Mouse (Mus musculus): ENCODE data around the gene Coq10b. TPM values are rescaled to one million over a fixed set of nuclear protein-coding genes. Genes with fewer than 3 reads are reported as not detected.

The Coq10b gene
- total and polyA plus RNA-seq, 3 experiments = 4.7 to 50.3 (median 48.2) TPM

DNA sequence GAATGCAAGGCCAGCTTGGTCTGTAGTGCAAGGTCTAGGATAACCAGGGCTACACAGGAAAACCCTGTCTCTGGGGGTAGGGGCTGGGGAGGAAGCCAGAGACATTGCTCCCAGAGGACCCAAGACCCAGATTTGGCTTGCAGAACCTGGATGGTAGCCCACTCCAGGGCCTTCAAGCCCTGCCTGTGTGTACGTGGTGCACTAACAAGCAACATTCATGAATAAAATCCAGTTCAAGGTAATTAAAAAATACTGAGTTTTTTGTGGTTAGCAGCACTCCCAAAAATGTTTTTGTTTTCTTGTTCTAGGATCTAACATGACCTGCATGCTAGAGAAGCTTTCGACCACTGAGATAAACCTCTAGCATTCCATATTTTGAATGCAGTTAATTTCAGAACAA lies 39.5 kb downstream of the Coq10b start:
- TF ChIP-seq POLR2AphosphoS5 (IDR thresholded peaks at IDR 0.05; ENCODE audit: insufficient replicate concordance, low read depth, low read length) (no peak), GATA1 (IDR thresholded peaks at IDR 0.05; ENCODE audit: borderline replicate concordance, low read length) (no peak), CTCF (IDR thresholded peaks at IDR 0.05; ENCODE audit: low read depth, low read length) (no peak), TAL1 (conservative IDR thresholded peaks at IDR 0.05; ENCODE audit: low read depth, low read length) (no peak), GATA2 (IDR thresholded peaks at IDR 0.05; ENCODE audit: borderline replicate concordance, low read depth, low read length) (no peak)
- Histone ChIP-seq H3K27me3 (ENCODE audit: insufficient read depth, low read length) (no peaks in the 10 kb centered on the region), H3K4me3 (ENCODE audit: low read depth, low read length) (no peak overlapping the region; the same call in 1 of the 2 replicates), H3K4me1 (ENCODE audit: insufficient read depth, low read depth, low read length) (peaks cover 44% of the 10 kb centered on the region), H3K36me3 (replicated peaks) (peaks cover 41% of the 10 kb centered on the region), H3K9me3 (replicated peaks) (no peaks in the 10 kb centered on the region)
- DNase-seq (ENCODE audit: low spot score) = no peak
- ATAC-seq (ENCODE audit: extremely low read depth, insufficient number of reproducible peaks, low FRiP score, poor library complexity, severe bottlenecking) = no peak

DNA sequence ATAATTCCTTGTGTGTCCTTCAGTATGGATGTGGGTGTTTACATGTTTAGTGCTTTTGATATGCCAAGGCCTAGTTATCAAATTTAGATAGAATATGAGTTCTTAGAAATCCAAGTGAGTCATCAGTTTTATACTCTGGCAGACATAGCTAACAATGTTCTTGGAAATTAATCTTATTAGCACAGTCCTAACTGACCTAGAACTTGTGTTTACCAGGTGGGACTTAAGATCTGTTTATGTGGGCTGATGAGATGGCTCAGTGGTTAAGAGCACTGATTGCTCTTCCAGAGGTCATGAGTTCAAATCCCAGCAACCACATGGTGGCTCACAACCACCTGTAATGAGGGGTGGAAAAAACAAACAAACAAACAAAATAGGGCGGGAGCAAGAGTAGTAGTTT lies 39.9 kb downstream of the Coq10b start:
- Histone ChIP-seq H3K4me1 (ENCODE audit: insufficient read depth, low read depth, low read length) (peaks cover 46% of the 10 kb centered on the region), H3K4me3 (ENCODE audit: low read depth, low read length) (no peak overlapping the region), H3K9me3 (replicated peaks) (no peaks in the 10 kb centered on the region), H3K36me3 (replicated peaks) (peaks cover 41% of the 10 kb centered on the region), H3K27me3 (ENCODE audit: insufficient read depth, low read length) (no peaks in the 10 kb centered on the region)
- TF ChIP-seq CTCF (IDR thresholded peaks at IDR 0.05; ENCODE audit: low read depth, low read length) (no peak), GATA1 (IDR thresholded peaks at IDR 0.05; ENCODE audit: borderline replicate concordance, low read length) (no peak), TAL1 (conservative IDR thresholded peaks at IDR 0.05; ENCODE audit: low read depth, low read length) (peak; percentile 18; the same call in 1 of the 2 replicates), GATA2 (IDR thresholded peaks at IDR 0.05; ENCODE audit: borderline replicate concordance, low read depth, low read length) (no peak), POLR2AphosphoS5 (IDR thresholded peaks at IDR 0.05; ENCODE audit: insufficient replicate concordance, low read depth, low read length) (no peak)
- no peak for ATAC-seq (ENCODE audit: extremely low read depth, insufficient number of reproducible peaks, low FRiP score, poor library complexity, severe bottlenecking)
- DNase-seq (ENCODE audit: low spot score) = no peak

DNA sequence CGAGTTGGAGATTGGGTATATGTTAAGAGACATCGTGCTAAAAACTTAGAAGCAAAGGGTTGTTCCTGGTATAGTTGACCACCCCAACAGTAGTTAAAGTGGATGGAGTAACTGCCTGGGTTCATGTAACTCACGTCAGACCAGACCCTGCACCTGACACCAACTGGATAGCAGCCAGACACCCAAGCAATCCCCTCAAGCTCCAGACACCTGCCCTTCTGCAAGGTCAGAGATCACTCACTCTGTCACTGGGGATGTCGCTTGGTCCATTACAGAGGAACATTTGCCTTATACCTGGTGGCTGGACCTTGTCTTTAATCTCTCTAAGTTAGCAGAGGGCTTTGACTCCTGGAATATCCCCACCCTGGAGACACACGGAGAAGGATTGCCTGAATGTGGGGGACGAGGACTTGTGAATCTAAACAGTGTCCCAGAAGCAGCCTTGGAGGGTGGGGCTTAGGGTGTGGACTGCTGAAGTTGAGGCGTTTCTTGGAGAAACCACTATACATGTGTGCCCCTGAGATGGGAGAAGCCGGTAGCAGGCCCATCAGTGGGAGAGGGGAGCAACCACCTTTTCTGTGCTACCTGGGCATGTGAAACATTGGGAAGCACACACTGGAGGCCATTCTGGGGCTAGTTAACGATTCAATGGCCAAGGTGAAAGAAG lies 54.5 kb downstream of the Coq10b start:
- no peak for TF ChIP-seq GATA1 (IDR thresholded peaks at IDR 0.05; ENCODE audit: borderline replicate concordance, low read length)
- no peak for TF ChIP-seq CTCF (IDR thresholded peaks at IDR 0.05; ENCODE audit: low read depth, low read length)
- TF ChIP-seq GATA2 (IDR thresholded peaks at IDR 0.05; ENCODE audit: borderline replicate concordance, low read depth, low read length) = no peak
- no peak for TF ChIP-seq TAL1 (conservative IDR thresholded peaks at IDR 0.05; ENCODE audit: low read depth, low read length)
- no peak for TF ChIP-seq POLR2AphosphoS5 (IDR thresholded peaks at IDR 0.05; ENCODE audit: insufficient replicate concordance, low read depth, low read length)
- Histone ChIP-seq H3K4me1 (ENCODE audit: insufficient read depth, low read depth, low read length) (peaks cover 37% of the 10 kb centered on the region), H3K27me3 (ENCODE audit: insufficient read depth, low read length) (peaks cover 3% of the 10 kb centered on the region), H3K4me3 (ENCODE audit: low read depth, low read length) (peak overlapping the region; percentile 17; the same call in 1 of the 2 replicates), H3K9me3 (replicated peaks) (no peaks in the 10 kb centered on the region), H3K36me3 (replicated peaks) (no peaks in the 10 kb centered on the region)
- ATAC-seq (ENCODE audit: extremely low read depth, insufficient number of reproducible peaks, low FRiP score, poor library complexity, severe bottlenecking) = no peak
- no peak for DNase-seq (ENCODE audit: low spot score)

DNA sequence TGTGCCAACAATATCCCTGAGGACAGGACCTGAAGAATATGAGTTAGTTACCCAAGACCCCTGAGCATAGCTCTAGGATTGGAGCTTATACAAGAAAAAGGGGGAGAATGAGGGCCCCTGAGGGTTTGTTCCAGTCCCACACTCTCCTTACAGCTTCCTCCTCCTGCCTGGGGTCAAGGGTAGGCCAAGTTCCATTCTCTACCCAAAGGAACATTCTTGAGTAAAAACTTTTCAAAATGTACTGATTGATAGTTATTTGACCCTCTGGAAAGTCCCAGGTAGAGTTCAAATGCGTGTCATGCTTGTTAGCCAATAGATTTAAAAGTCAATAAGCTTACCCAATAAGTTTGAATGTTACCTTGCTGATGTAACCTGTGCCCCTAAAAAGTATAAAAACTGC lies 55.1 kb downstream of the Coq10b start:
- TF ChIP-seq GATA1 (IDR thresholded peaks at IDR 0.05; ENCODE audit: borderline replicate concordance, low read length) = no peak
- no peak for TF ChIP-seq GATA2 (IDR thresholded peaks at IDR 0.05; ENCODE audit: borderline replicate concordance, low read depth, low read length)
- TF ChIP-seq TAL1 (conservative IDR thresholded peaks at IDR 0.05; ENCODE audit: low read depth, low read length) = no peak
- TF ChIP-seq CTCF (IDR thresholded peaks at IDR 0.05; ENCODE audit: low read depth, low read length) = no peak
- TF ChIP-seq POLR2AphosphoS5 (IDR thresholded peaks at IDR 0.05; ENCODE audit: insufficient replicate concordance, low read depth, low read length) = no peak
- H3K36me3 ChIP-seq (replicated peaks) = no peaks in the 10 kb centered on the region
- H3K9me3 ChIP-seq (replicated peaks) = no peaks in the 10 kb centered on the region
- ATAC-seq (ENCODE audit: extremely low read depth, insufficient number of reproducible peaks, low FRiP score, poor library complexity, severe bottlenecking) (no peak), DNase-seq (ENCODE audit: low spot score) (no peak)
- no peak overlapping the region; the same call in 1 of the 2 replicates for H3K4me3 ChIP-seq (ENCODE audit: low read depth, low read length)
- H3K4me1 ChIP-seq (ENCODE audit: insufficient read depth, low read depth, low read length) = peaks cover 43% of the 10 kb centered on the region
- H3K27me3 ChIP-seq (ENCODE audit: insufficient read depth, low read length) = peaks cover 3% of the 10 kb centered on the region

DNA sequence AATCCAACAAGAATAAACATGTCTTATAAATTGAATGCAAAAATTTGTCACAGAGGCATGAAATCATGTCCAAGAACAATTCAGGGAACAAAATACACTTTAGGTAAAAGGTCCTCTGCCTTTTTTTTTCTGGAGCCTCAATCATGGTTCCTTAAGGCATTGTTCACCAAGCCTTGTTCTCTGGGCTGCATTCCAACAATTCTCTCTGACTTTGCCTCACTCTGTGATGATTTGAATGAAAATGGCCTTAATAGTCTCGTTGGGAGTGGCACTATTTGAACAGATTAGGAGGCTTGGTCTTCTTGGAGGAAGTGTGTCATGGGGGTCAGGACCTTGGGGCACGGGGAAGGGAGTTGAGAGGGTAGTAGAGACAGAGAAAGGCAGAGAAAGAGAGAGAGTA lies 55.9 kb downstream of the Coq10b start:
- ATAC-seq (ENCODE audit: extremely low read depth, insufficient number of reproducible peaks, low FRiP score, poor library complexity, severe bottlenecking) = no peak
- no peak for DNase-seq (ENCODE audit: low spot score)
- Histone ChIP-seq H3K9me3 (replicated peaks) (no peaks in the 10 kb centered on the region), H3K36me3 (replicated peaks) (no peaks in the 10 kb centered on the region), H3K4me1 (ENCODE audit: insufficient read depth, low read depth, low read length) (peaks cover 49% of the 10 kb centered on the region), H3K27me3 (ENCODE audit: insufficient read depth, low read length) (no peaks in the 10 kb centered on the region; the same call in 1 of the 2 replicates), H3K4me3 (ENCODE audit: low read depth, low read length) (no peak overlapping the region)
- TF ChIP-seq TAL1 (conservative IDR thresholded peaks at IDR 0.05; ENCODE audit: low read depth, low read length) (no peak), CTCF (IDR thresholded peaks at IDR 0.05; ENCODE audit: low read depth, low read length) (no peak), GATA2 (IDR thresholded peaks at IDR 0.05; ENCODE audit: borderline replicate concordance, low read depth, low read length) (no peak), GATA1 (IDR thresholded peaks at IDR 0.05; ENCODE audit: borderline replicate concordance, low read length) (no peak)

DNA sequence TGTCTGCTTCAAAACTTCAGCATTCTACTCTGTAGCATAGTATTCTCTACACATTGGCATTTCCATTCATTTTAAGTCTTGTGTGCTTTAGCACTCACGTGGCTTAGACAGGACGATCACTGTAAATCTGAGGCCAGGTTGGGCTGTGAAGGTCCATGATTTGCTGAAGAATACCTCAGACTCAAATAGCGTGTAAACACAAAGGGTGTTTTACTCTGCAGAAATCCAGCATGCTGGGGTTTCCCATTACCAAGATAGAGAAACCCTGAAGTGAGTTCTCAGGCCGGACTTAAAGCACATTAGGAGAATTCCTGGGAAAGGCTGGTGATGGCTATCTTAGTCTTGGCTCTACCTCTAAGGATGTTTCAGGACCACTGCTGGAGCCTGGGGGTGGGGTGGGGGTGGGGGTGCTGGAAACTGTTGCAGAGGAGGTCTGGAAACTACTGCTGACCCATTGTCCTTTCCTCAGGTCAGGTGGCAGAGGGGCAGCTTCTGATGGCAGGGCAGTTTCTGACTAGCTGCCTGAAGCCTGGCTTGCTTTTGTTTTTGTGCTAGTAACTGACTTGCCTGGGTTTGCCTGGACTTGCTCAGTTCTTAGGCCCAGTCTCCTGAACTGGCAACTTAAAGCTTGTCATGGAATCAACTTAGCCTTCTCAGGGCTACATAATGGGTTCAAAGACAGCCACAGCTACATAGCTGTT lies 56.6 kb downstream of the Coq10b start:
- H3K4me3 ChIP-seq (ENCODE audit: low read depth, low read length) = no peak overlapping the region
- no peaks in the 10 kb centered on the region; the same call in 1 of the 2 replicates for H3K27me3 ChIP-seq (ENCODE audit: insufficient read depth, low read length)
- H3K36me3 ChIP-seq (replicated peaks) = no peaks in the 10 kb centered on the region
- DNase-seq (ENCODE audit: low spot score) = no peak
- H3K4me1 ChIP-seq (ENCODE audit: insufficient read depth, low read depth, low read length) = peaks cover 49% of the 10 kb centered on the region
- TF ChIP-seq POLR2AphosphoS5 (IDR thresholded peaks at IDR 0.05; ENCODE audit: insufficient replicate concordance, low read depth, low read length) (no peak), GATA2 (IDR thresholded peaks at IDR 0.05; ENCODE audit: borderline replicate concordance, low read depth, low read length) (no peak), GATA1 (IDR thresholded peaks at IDR 0.05; ENCODE audit: borderline replicate concordance, low read length) (no peak), CTCF (IDR thresholded peaks at IDR 0.05; ENCODE audit: low read depth, low read length) (no peak), TAL1 (conservative IDR thresholded peaks at IDR 0.05; ENCODE audit: low read depth, low read length) (no peak)
- no peak for ATAC-seq (ENCODE audit: extremely low read depth, insufficient number of reproducible peaks, low FRiP score, poor library complexity, severe bottlenecking)
- no peaks in the 10 kb centered on the region for H3K9me3 ChIP-seq (replicated peaks)

Other genes starting within 250 kb of the Coq10b start
- 1.3 and 2.6 TPM in 2 replicates for gene Ankrd44, start 126.4 kb upstream of the Coq10b start, total RNA-seq (2014; fragmentation: Nextera tagmentation)
- gene Ankrd44, start 126.4 kb upstream of the Coq10b start, total RNA-seq (2017) = 0.64 and 1.5 TPM in 2 replicates
- gene Ankrd44, start 126.4 kb upstream of the Coq10b start, polyA plus RNA-seq (2012) = 0.08 and 0.10 TPM in 2 replicates
- gene Sf3b1, start 25.3 kb upstream of the Coq10b start, total RNA-seq (2014; fragmentation: Nextera tagmentation) = 522 and 578 TPM in 2 replicates
- 670 and 758 TPM in 2 replicates for gene Sf3b1, start 25.3 kb upstream of the Coq10b start, total RNA-seq (2017)
- 31.8 and 35.3 TPM in 2 replicates for gene Sf3b1, start 25.3 kb upstream of the Coq10b start, polyA plus RNA-seq (2012)
- 166 and 187 TPM in 2 replicates for gene Hspe1, start 35.4 kb downstream of the Coq10b start, total RNA-seq (2014; fragmentation: Nextera tagmentation)
- 638 and 797 TPM in 2 replicates for gene Hspe1, start 35.4 kb downstream of the Coq10b start, total RNA-seq (2017)
- gene Hspe1, start 35.4 kb downstream of the Coq10b start, polyA plus RNA-seq (2012) = 121 and 163 TPM in 2 replicates
- 273 and 291 TPM in 2 replicates for gene Hspd1, start 35.5 kb downstream of the Coq10b start, total RNA-seq (2014; fragmentation: Nextera tagmentation)
- 690 and 812 TPM in 2 replicates for gene Hspd1, start 35.5 kb downstream of the Coq10b start, total RNA-seq (2017)
- gene Hspd1, start 35.5 kb downstream of the Coq10b start, polyA plus RNA-seq (2012) = 89.2 and 116 TPM in 2 replicates
- 65.2 and 69.4 TPM in 2 replicates for gene Mob4, start 78.5 kb downstream of the Coq10b start, total RNA-seq (2014; fragmentation: Nextera tagmentation)
- gene Mob4, start 78.5 kb downstream of the Coq10b start, total RNA-seq (2017) = 98.7 and 124 TPM in 2 replicates
- gene Mob4, start 78.5 kb downstream of the Coq10b start, polyA plus RNA-seq (2012) = 7.7 TPM in 2 replicates
- 1.6 and 2.5 TPM in 2 replicates for gene Rftn2, start 174.0 kb downstream of the Coq10b start, total RNA-seq (2014; fragmentation: Nextera tagmentation)
- 1.7 and 3.2 TPM in 2 replicates for gene Rftn2, start 174.0 kb downstream of the Coq10b start, total RNA-seq (2017)
- 0.02 and 0.08 TPM in 2 replicates for gene Rftn2, start 174.0 kb downstream of the Coq10b start, polyA plus RNA-seq (2012)
- 9.6 and 12.0 TPM in 2 replicates for gene Mars2, start 184.4 kb downstream of the Coq10b start, total RNA-seq (2014; fragmentation: Nextera tagmentation)
- 12.4 and 13.3 TPM in 2 replicates for gene Mars2, start 184.4 kb downstream of the Coq10b start, total RNA-seq (2017)
- gene Mars2, start 184.4 kb downstream of the Coq10b start, polyA plus RNA-seq (2012) = 3.3 and 3.8 TPM in 2 replicates